Mouse (Mus musculus): Measurements from ENCODE around the gene Nlrx1. TPM values are rescaled to one million over a fixed set of nuclear protein-coding genes. Genes with fewer than 3 reads are reported as not detected.

Gene Nlrx1
- 12.2 TPM for polyA plus RNA-seq (2017; shearing (Covaris generic))

GRCm38 (mm10) chr9:44268432-44268831 lies at the start of gene Nlrx1:
TSS of gene Nlrx1 (minus strand) at chr9:44268599.

DNA sequence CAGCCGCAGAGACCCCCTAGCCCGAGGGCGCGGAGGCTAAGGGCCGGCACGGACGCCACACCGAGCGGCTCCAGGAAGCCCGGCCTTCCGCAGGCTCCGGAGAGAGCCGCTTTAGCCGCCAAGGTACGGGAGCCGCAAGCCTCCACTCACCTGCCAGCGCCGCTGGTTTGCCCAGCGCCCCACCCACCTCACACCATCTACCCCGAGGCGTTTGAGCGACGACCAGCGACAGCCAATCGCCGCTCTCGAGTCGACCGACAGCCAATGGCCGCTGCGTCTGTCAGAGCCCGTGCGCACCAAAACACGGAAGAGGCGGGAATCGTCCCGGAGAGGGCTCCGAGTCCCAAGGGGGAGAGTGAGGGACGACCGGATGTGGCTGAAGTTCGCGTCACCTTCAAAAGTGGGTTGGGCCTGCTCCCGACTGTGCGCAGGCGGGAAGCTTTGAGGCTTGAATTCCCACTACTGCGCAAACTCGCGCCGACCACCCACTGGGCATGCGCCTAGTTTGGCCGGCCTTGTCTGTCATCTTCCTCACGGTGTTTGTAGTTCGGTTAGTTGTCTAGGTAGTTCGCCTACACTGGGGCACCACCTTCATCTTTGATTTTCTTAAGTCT lies 37.2 kb upstream of the Nlrx1 start, which contains the start of gene Hinfp:
Hinfp (minus strand) TSS at position 206 of the 614 bp plus-strand sequence.

GRCm38 (mm10) chr9:44288076-44288958 lies 19.9 kb upstream of the Nlrx1 start, which contains the start of gene Abcg4:
TSS of gene Abcg4 (minus strand) at chr9:44288615.

DNA sequence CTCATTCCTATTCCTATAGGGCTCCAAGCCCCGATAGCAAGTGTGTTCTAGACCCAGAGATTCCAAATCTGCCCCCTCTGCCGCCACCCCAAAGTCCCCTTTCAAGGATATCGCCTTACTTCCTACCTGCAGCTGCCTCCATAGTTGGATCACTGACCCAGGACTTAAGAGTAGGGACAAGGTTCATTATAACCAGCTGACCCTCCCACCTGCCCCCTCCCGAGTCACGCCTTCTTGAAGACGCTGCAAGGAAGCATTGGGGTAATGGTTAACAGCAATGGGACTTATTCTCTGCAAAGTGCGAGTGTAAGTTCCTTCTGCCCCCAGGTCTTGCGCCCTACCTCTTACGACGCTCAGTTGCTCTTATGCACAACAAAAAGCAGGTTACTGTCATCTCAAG lies 17.1 kb downstream of the Nlrx1 start, which contains the start of gene Pdzd3:
Pdzd3 (minus strand) TSS at position 158 of the 400 bp plus-strand sequence.

DNA sequence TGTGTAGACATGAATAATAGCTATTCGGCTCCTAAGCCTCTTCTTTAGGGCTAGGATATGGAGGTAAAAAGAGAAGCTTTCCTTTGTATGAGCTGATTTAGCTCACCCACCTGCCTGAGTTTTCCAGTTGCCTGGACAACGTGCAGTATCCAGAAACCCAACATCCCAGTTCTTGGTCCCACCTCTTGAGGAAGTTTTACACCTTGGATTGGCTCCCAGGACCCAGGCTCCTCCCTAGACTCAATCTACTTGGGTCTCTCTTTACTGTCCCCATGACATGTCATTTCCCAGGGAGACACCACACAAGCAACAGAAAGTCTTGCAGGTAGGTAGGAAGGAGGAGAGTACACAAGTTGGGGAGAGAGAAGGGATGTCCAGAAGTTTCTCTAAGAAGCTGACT lies 28.0 kb downstream of the Nlrx1 start, which contains the start of gene Ccdc153:
Ccdc153 (plus strand) TSS at position 278 of the 400 bp plus-strand sequence.

GRCm38 (mm10) chr9:44233802-44234478 lies 34.5 kb downstream of the Nlrx1 start, which contains the start of gene Cbl:
TSS of gene Cbl (minus strand) at chr9:44234049.

Other genes with a start within 250 kb of the Nlrx1 start
- 149 TPM for gene Thy1, start 225.2 kb downstream of the Nlrx1 start, polyA plus RNA-seq (2017; shearing (Covaris generic))
- 1.9 TPM for gene Usp2, start 201.6 kb downstream of the Nlrx1 start, polyA plus RNA-seq (2017; shearing (Covaris generic))
- not detected for gene Mfrp, start 166.9 kb downstream of the Nlrx1 start, polyA plus RNA-seq (2017; shearing (Covaris generic))
- not detected for gene C1qtnf5, start 161.4 kb downstream of the Nlrx1 start, polyA plus RNA-seq (2017; shearing (Covaris generic))
- not detected for gene Gm49380, start 155.1 kb downstream of the Nlrx1 start, polyA plus RNA-seq (2017; shearing (Covaris generic))
- gene Rnf26, start 155.1 kb downstream of the Nlrx1 start, polyA plus RNA-seq (2017; shearing (Covaris generic)), result 11.6 TPM
- not detected for gene Mcam, start 134.1 kb downstream of the Nlrx1 start, polyA plus RNA-seq (2017; shearing (Covaris generic))
- 33.6 TPM for gene Cbl, start 34.5 kb downstream of the Nlrx1 start, polyA plus RNA-seq (2017; shearing (Covaris generic))
- gene Ccdc153, start 27.9 kb downstream of the Nlrx1 start, polyA plus RNA-seq (2017; shearing (Covaris generic)), result not detected
- gene Pdzd3, start 17.1 kb downstream of the Nlrx1 start, polyA plus RNA-seq (2017; shearing (Covaris generic)), result 0.21 TPM
- gene Abcg4, start 20.0 kb upstream of the Nlrx1 start, polyA plus RNA-seq (2017; shearing (Covaris generic)), result 0.32 TPM
- gene Hinfp, start 37.1 kb upstream of the Nlrx1 start, polyA plus RNA-seq (2017; shearing (Covaris generic)), result 32.9 TPM
- gene C2cd2l, start 51.7 kb upstream of the Nlrx1 start, polyA plus RNA-seq (2017; shearing (Covaris generic)), result 8.9 TPM
- 24.2 TPM for gene Dpagt1, start 57.4 kb upstream of the Nlrx1 start, polyA plus RNA-seq (2017; shearing (Covaris generic))
- 27.0 TPM for gene H2afx, start 66.1 kb upstream of the Nlrx1 start, polyA plus RNA-seq (2017; shearing (Covaris generic))
- gene Hmbs, start 75.6 kb upstream of the Nlrx1 start, polyA plus RNA-seq (2017; shearing (Covaris generic)), result 34.4 TPM
- gene Vps11, start 93.1 kb upstream of the Nlrx1 start, polyA plus RNA-seq (2017; shearing (Covaris generic)), result 73.3 TPM
- gene Hyou1, start 110.9 kb upstream of the Nlrx1 start, polyA plus RNA-seq (2017; shearing (Covaris generic)), result 29.2 TPM
- gene Slc37a4, start 128.3 kb upstream of the Nlrx1 start, polyA plus RNA-seq (2017; shearing (Covaris generic)), result 31.3 TPM
- gene Rps25, start 138.5 kb upstream of the Nlrx1 start, polyA plus RNA-seq (2017; shearing (Covaris generic)), result 1,803 TPM
- gene Trappc4, start 139.0 kb upstream of the Nlrx1 start, polyA plus RNA-seq (2017; shearing (Covaris generic)), result 137 TPM
- 59.5 TPM for gene Ccdc84, start 150.0 kb upstream of the Nlrx1 start, polyA plus RNA-seq (2017; shearing (Covaris generic))
- 0.18 TPM for gene Foxr1, start 172.5 kb upstream of the Nlrx1 start, polyA plus RNA-seq (2017; shearing (Covaris generic))
- not detected for gene Upk2, start 186.4 kb upstream of the Nlrx1 start, polyA plus RNA-seq (2017; shearing (Covaris generic))
- 10.4 TPM for gene Bcl9l, start 214.2 kb upstream of the Nlrx1 start, polyA plus RNA-seq (2017; shearing (Covaris generic))